Mouse (Mus musculus): ENCODE data around the gene Col18a1. TPM values are rescaled to one million over a fixed set of nuclear protein-coding genes. Genes with fewer than 3 reads are reported as not detected.

The Col18a1 gene
- polyA plus RNA-seq, 1 experiment = 45.2 TPM

DNA sequence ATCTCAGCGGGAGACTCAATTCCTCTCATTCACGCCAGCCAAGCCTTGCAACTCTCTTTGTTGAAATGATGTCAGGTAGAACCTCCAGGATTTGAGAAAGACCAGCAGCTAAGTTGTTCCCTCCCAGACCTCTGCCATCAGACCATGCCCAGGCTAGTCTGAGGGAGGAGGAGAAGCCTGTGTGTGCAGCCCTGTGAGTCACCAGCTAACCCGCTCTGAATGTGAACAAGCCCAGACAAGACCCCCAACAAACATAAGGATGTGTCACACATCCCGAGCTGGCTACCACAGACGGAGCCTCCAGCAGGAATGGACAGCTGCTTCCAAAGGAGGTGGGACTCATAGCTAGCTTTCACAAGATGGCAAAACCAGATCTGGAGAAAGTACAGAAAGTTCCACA is 35.6 kb upstream of the Col18a1 start:
- TF ChIP-seq CTCF (IDR thresholded peaks at IDR 0.05; ENCODE audit: borderline replicate concordance, extremely low read depth, insufficient read depth, insufficient read length) (no peak), POLR2A (IDR thresholded peaks at IDR 0.05; ENCODE audit: borderline replicate concordance, extremely low read depth, insufficient read depth, insufficient read length, poor library complexity, severe bottlenecking) (no peak)
- no peak for DNase-seq (ENCODE audit: low read depth)

GRCm38 (mm10) chr10:77200295-77200694 is 33.9 kb upstream of the Col18a1 start:
- TF ChIP-seq POLR2A (IDR thresholded peaks at IDR 0.05; ENCODE audit: borderline replicate concordance, extremely low read depth, insufficient read depth, insufficient read length, poor library complexity, severe bottlenecking) (no peak), CTCF (IDR thresholded peaks at IDR 0.05; ENCODE audit: borderline replicate concordance, extremely low read depth, insufficient read depth, insufficient read length) (no peak)
- no peak for DNase-seq (ENCODE audit: low read depth)

DNA sequence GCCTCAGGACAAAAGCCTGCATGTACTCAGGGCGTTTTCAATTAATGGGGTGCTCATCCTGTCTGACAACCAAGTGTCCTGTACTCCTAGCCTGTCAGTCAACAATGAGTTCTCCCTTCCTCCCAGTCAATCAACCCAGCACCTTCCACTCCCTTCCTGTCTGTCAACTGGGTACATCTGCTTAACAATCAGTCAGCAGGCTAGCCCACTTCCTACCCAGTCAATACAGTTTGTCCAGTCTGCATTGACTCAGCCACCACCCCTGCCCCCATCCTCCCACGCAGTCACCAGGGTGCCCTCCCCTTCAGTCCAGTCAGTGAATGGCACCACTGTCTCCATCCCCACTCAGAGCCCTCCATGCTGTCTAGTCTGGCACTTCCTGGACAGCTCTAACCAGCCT is 32.9 kb upstream of the Col18a1 start:
- TF ChIP-seq CTCF (IDR thresholded peaks at IDR 0.05; ENCODE audit: borderline replicate concordance, extremely low read depth, insufficient read depth, insufficient read length) = no peak
- no peak for DNase-seq (ENCODE audit: low read depth)

DNA sequence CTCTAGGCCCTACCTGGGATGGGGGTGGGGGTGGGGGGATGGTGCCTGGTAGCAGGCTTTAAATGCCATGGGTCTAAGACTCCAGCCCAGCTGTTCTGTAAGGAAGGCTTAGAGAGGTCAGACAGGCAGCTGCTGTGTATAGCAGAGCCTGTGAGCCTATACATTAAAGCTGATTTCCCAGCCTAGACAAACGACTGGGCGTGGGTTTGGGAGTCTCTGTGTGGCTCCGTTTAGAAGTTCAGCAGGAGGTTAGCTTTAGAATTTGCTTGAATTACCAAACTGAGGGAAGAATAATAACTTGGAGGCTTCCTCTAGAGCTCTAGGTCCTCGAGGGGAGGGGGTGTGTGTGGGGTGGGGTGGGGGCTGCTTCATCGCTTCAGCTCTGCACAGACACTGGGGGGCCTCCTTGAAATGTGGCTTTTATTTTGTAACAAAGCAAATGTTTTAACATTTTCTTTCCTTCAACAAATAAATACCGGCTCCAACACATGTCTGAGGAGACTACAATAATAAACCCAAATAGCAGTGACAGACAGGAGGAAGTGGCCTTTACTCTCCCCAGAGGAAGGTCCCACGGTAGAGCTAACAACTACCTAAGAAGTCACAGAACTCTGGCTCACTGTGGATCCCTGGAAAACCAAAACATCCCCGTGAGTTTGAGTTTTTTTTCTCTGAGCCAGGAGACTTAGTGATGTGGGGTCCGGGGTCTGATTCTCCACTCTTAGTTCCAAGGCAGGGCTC is 31.3 kb upstream of the Col18a1 start:
- TF ChIP-seq POLR2A (IDR thresholded peaks at IDR 0.05; ENCODE audit: borderline replicate concordance, extremely low read depth, insufficient read depth, insufficient read length, poor library complexity, severe bottlenecking) (no peak), CTCF (IDR thresholded peaks at IDR 0.05; ENCODE audit: borderline replicate concordance, extremely low read depth, insufficient read depth, insufficient read length) (no peak)
- peak; percentile 47 for DNase-seq (ENCODE audit: low read depth)

DNA sequence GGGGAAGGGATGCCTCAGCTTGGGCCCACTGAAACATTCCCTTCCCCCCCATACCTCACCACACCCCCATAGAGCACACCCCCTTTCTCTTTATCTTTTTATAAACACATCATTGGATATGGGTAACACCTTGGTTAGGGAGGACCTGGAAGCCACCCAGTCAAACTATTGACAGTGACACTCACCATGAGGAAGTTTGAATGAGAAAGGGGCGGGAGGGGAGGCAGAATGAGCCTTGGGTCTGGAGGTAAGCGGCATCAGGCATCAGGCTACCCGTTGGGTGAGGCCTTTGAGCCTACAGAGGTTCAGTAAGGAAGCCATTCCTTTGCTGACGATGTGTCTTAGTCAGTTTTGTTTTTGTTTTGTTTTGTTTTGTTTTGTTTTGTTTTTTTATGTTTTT is 30.3 kb upstream of the Col18a1 start:
- TF ChIP-seq CTCF (IDR thresholded peaks at IDR 0.05; ENCODE audit: borderline replicate concordance, extremely low read depth, insufficient read depth, insufficient read length) (no peak), POLR2A (IDR thresholded peaks at IDR 0.05; ENCODE audit: borderline replicate concordance, extremely low read depth, insufficient read depth, insufficient read length, poor library complexity, severe bottlenecking) (no peak)

DNA sequence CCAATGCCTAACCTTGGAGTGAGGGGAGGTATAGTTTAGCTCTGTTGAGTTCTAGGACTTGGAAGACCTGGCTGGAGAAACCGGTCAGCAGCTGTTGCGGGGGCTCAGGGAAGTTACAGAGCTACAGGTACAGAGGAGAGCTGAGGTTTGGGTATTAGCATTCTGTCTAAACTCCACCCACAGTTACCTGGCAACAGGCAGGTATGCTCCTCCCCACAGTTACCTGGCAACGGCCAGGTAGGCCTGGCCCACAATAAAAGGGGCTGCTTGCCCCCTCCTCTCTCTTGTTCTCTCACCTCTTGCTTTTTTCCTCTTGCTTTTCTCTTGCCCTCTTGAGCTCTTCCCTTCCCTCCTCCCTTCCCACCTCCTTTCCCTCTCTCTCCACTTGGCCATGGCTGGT is 29.8 kb upstream of the Col18a1 start:
- TF ChIP-seq CTCF (IDR thresholded peaks at IDR 0.05; ENCODE audit: borderline replicate concordance, extremely low read depth, insufficient read depth, insufficient read length) (no peak), POLR2A (IDR thresholded peaks at IDR 0.05; ENCODE audit: borderline replicate concordance, extremely low read depth, insufficient read depth, insufficient read length, poor library complexity, severe bottlenecking) (no peak)
- DNase-seq (ENCODE audit: low read depth) = no peak

More for the DNA sequence above, 30.3 kb upstream of the Col18a1 start:
- DNase-seq (ENCODE audit: low read depth) = no peak

GRCm38 (mm10) chr10:77193495-77193894 is 27.1 kb upstream of the Col18a1 start:
- TF ChIP-seq POLR2A (IDR thresholded peaks at IDR 0.05; ENCODE audit: borderline replicate concordance, extremely low read depth, insufficient read depth, insufficient read length, poor library complexity, severe bottlenecking) = no peak
- TF ChIP-seq CTCF (IDR thresholded peaks at IDR 0.05; ENCODE audit: borderline replicate concordance, extremely low read depth, insufficient read depth, insufficient read length) = no peak
- no peak for DNase-seq (ENCODE audit: low read depth)

- TF ChIP-seq CTCF (IDR thresholded peaks at IDR 0.05; ENCODE audit: borderline replicate concordance, extremely low read depth, insufficient read depth, insufficient read length) = no peak
- TF ChIP-seq POLR2A (IDR thresholded peaks at IDR 0.05; ENCODE audit: borderline replicate concordance, extremely low read depth, insufficient read depth, insufficient read length, poor library complexity, severe bottlenecking) = no peak
These were observed 26.4 kb upstream of the Col18a1 start for GRCm38 (mm10) chr10:77192745-77193144.

DNA sequence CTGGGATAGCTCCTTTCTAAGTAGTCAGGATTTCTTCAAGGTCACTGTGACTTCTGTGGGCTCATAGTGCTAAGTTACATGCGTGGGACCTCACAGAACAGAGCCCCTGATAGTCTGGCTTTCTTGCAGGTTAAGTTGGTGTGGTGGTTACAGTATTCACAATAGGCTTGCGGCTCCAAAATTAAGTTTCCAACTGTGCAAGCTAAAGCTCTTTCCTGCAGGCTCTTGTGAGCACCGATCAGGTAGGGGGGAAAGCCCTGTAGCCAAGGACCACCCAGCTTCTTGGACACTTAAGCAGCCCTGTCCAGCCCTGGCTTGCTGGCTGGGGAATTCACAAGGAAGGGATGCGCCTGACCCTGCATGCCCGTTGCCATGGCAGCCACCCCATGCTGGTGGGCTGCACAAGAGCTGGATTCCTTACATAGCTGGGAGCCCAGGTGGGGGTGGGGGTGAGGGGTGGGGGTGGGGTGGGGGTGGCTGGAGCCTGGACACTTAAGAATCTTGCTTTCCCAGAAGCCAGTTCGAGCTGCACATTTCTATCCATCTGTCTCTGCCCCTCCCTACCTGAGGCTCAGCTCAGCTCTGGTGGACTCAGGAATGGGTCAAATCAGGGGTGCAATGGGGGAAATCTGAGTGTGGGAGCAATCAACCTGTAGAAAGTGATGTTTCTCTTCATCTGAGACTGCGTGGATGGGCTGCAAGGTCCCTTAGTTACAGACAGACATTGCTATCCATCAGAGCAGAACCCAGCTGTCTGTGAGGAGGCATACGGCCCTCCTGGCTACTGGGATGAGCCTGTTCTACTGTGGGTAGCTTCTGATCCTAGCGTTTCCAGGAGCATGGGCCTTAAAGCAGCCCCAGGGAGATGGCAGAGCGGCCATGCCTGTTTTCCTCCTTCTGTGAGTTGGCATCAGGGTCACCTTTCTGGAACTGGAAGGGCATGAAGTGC is 24.9 kb upstream of the Col18a1 start:
- DNase-seq (ENCODE audit: low read depth) = peak; percentile 73
- no peak for TF ChIP-seq CTCF (IDR thresholded peaks at IDR 0.05; ENCODE audit: borderline replicate concordance, extremely low read depth, insufficient read depth, insufficient read length)
- TF ChIP-seq POLR2A (IDR thresholded peaks at IDR 0.05; ENCODE audit: borderline replicate concordance, extremely low read depth, insufficient read depth, insufficient read length, poor library complexity, severe bottlenecking) = no peak

More at GRCm38 (mm10) chr10:77192745-77193144, 26.4 kb upstream of the Col18a1 start:
- DNase-seq (ENCODE audit: low read depth) = peak; percentile 23

DNA sequence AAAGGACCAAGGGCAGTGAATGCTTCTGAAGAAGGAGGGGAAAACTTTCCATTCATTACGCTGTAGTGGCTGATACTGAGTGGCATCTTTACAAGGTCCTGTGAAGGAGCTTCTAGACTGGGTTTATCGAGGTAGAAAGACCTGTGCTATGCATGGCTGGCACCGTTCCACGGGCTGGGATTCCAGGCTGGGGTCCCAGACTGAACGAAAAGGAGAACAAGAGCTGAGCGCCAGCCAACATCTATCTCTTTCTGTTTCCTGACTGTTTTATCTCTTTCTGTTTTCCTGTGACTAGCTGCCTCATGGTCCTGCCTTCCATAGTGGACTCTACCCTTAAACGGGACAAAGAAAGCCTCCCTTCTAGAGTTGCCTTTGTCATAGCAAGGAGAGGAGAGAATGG is 21.1 kb upstream of the Col18a1 start:
- TF ChIP-seq POLR2A (IDR thresholded peaks at IDR 0.05; ENCODE audit: borderline replicate concordance, extremely low read depth, insufficient read depth, insufficient read length, poor library complexity, severe bottlenecking) = no peak
- peak; percentile 16 for DNase-seq (ENCODE audit: low read depth)

DNA sequence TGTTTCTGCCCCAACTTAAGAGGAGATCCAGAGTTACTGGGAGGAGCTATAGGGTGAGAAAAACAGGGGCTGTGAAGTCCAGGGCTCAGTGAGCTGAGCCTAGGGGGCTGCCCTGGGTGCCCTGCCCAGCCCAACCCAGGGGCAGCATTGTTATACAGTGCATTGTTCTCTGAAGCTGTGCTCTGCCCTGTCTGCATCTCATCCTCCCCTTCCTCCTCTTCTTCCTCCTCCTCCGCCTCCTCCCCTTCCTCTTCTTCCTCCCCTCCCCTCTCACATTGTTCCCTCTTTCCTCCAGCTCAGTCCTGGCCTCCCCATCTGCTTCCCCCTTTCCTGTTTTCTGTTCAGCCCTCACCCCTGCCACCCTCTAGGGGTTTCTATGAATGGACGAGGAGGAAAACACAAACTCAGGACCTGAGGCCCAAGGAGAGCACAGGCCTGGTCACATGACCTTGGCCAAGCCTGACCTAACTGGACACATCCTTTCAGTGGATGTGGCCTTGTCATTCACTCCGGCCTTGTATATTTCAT is 16.5 kb upstream of the Col18a1 start:
- TF ChIP-seq CTCF (IDR thresholded peaks at IDR 0.05; ENCODE audit: borderline replicate concordance, extremely low read depth, insufficient read depth, insufficient read length) (no peak), POLR2A (IDR thresholded peaks at IDR 0.05; ENCODE audit: borderline replicate concordance, extremely low read depth, insufficient read depth, insufficient read length, poor library complexity, severe bottlenecking) (no peak)
- no peak for DNase-seq (ENCODE audit: low read depth)
